Mouse (Mus musculus): ENCODE results near the gene Them7. TPM values are rescaled to one million over a fixed set of nuclear protein-coding genes. Genes with fewer than 3 reads are reported as not detected.

The Them7 gene
- total and polyA plus RNA-seq, 2 experiments from 2014 or later = 0.59 TPM; not detected in 1

DNA sequence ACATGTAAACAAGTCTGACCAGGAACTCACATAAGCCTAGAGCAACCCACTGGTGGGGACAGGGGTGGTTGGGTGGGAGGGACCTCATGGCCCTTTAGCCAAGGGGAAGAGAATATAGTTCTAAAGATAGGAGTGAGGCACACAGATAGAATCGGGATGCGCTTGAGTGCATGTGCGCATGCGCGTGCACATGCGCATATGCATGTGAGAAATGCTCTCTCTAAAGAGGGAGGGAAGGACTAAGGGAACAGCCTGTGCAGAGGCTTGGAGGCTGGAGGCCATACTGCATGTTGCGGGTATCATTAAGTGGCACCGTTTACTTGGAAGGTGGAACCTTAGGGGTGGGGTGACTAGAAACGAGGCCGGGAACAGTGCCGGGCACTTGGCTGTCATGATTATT, 37.2 kb downstream of the Them7 start:
- H3K9me3 ChIP-seq (replicated peaks; ENCODE audit: control insufficient read depth, low read length) = no peaks in the 10 kb centered on the region
- DNase-seq (ENCODE audit: low spot score) (no peak), ATAC-seq (ENCODE audit: insufficient read depth, low read depth) (no peak)
- no peak overlapping the region for H3K27ac ChIP-seq (ENCODE audit: low read depth)
- H3K4me3 ChIP-seq (ENCODE audit: low read depth, low read length) = no peak overlapping the region
- 0 out of 2 replicates have a peak, but pooled peaks cover 3% of the 10 kb centered on the region for H3K27me3 ChIP-seq (ENCODE audit: control insufficient read depth, insufficient read depth, low read length)
- no peak overlapping the region for H3K9ac ChIP-seq (replicated peaks; ENCODE audit: low read depth, low read length)
- H3K36me3 ChIP-seq (replicated peaks; ENCODE audit: control insufficient read depth, insufficient read depth, low read length) = no peaks in the 10 kb centered on the region
- TF ChIP-seq CTCF (IDR thresholded peaks at IDR 0.05; ENCODE audit: low read depth) (no peak), EP300 (IDR thresholded peaks at IDR 0.05; ENCODE audit: low read depth) (no peak)
- no peak overlapping the region for H3K4me2 ChIP-seq (ENCODE audit: low read depth, low read length)
- no peaks in the 10 kb centered on the region for H3K4me1 ChIP-seq (ENCODE audit: control insufficient read depth, insufficient read depth)
- 94% methylated on average over 11 of the region's 11 CpGs for WGBS

DNA sequence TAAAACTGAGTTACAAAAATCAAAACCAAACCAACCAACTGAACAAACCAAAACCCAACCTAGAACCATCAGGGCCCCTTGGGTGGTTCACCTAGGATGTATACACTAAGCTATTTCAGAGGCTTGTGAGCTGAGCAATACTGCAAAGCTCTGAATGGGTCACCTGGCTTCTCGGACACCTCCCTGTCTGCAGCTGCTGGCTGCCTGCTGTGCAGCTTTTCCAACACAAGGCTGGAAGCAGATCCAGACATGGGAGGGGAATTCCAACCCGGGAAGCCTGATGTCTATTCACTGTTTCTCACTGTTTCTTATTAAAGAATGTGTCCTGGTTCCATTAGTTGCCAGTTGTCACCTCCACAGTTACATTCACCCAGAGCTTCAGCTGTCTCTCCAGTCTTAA, 39.1 kb downstream of the Them7 start:
- Histone ChIP-seq H3K9ac (replicated peaks; ENCODE audit: low read depth, low read length) (no peak overlapping the region), H3K9me3 (replicated peaks; ENCODE audit: control insufficient read depth, low read length) (no peaks in the 10 kb centered on the region), H3K36me3 (replicated peaks; ENCODE audit: control insufficient read depth, insufficient read depth, low read length) (no peaks in the 10 kb centered on the region), H3K4me3 (ENCODE audit: low read depth, low read length) (no peak overlapping the region), H3K4me1 (ENCODE audit: control insufficient read depth, insufficient read depth) (no peaks in the 10 kb centered on the region), H3K4me2 (ENCODE audit: low read depth, low read length) (no peak overlapping the region), H3K27ac (ENCODE audit: low read depth) (no peak overlapping the region), H3K27me3 (ENCODE audit: control insufficient read depth, insufficient read depth, low read length) (0 out of 2 replicates have a peak, but pooled peaks cover 3% of the 10 kb centered on the region)
- WGBS = 35% methylated on average over 2 of the region's 2 CpGs
- DNase-seq (ENCODE audit: low spot score) (no peak), ATAC-seq (ENCODE audit: insufficient read depth, low read depth) (no peak)
- no peak for TF ChIP-seq EP300 (IDR thresholded peaks at IDR 0.05; ENCODE audit: low read depth)
- TF ChIP-seq CTCF (IDR thresholded peaks at IDR 0.05; ENCODE audit: low read depth) = no peak

DNA sequence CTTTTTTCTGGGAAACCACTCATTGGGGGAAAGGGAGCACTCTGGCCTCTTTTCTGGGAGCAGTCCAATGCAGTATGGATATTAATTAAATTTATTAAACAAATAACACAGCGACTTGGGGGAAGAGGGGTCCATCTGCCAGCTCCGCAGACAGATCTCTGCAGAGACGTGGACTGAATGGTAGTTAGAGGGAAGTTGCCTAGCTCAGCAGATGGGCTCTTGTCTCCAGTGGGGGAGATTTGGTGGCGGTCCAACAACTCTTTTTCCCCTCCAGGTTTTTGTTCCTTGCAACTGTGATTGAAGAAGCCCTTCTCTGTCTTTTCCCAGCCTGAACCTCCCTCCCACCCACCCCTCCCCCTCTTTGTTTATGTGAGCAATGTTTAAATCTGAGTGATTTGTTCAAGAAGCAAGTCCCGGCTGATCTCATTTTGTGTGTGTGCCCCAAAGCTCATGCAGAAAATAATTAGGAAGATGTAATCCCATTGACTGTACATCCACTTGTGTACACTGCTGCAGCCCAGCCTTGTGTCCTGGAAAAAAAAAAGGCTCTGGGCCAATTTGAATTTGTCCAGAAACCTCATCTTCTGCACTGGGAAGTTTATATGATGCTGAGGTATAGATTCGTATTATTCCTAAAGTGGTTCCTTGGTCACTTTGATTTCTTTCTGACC, 58.4 kb downstream of the Them7 start:
- H3K4me3 ChIP-seq (ENCODE audit: low read depth, low read length) = no peak overlapping the region
- DNase-seq (ENCODE audit: low spot score) = no peak
- H3K36me3 ChIP-seq (replicated peaks; ENCODE audit: control insufficient read depth, insufficient read depth, low read length) = no peaks in the 10 kb centered on the region
- no peaks in the 10 kb centered on the region for H3K27me3 ChIP-seq (ENCODE audit: control insufficient read depth, insufficient read depth, low read length)
- no peak for ATAC-seq (ENCODE audit: insufficient read depth, low read depth)
- no peak overlapping the region for H3K27ac ChIP-seq (ENCODE audit: low read depth)
- H3K4me2 ChIP-seq (ENCODE audit: low read depth, low read length) = no peak overlapping the region
- no peak overlapping the region for H3K9ac ChIP-seq (replicated peaks; ENCODE audit: low read depth, low read length)
- TF ChIP-seq EP300 (IDR thresholded peaks at IDR 0.05; ENCODE audit: low read depth) (no peak), CTCF (IDR thresholded peaks at IDR 0.05; ENCODE audit: low read depth) (no peak)
- H3K9me3 ChIP-seq (replicated peaks; ENCODE audit: control insufficient read depth, low read length) = no peaks in the 10 kb centered on the region
- WGBS = 65% methylated on average over 6 of the region's 6 CpGs
- no peaks in the 10 kb centered on the region for H3K4me1 ChIP-seq (ENCODE audit: control insufficient read depth, insufficient read depth)

DNA sequence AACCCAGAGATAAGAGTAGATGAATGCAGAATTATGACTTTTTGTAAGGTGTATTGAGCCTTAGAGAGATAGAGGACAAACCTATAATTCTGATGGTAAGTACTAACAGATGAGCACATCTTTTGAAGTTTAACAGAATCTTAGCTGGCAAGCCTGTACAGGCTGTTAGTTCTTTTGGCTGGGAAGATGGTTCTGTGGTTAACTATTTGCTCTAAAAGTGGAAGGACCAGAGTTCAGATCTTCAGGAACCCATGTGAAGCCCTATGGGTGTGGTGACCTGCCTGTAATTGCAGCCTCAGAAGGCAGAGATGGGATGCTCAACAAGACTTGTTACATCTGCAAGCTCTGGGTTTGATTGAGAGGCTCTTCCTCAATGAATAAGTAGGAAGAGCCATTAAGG, 59.7 kb downstream of the Them7 start:
- Histone ChIP-seq H3K9me3 (replicated peaks; ENCODE audit: control insufficient read depth, low read length) (no peaks in the 10 kb centered on the region), H3K9ac (replicated peaks; ENCODE audit: low read depth, low read length) (no peak overlapping the region), H3K36me3 (replicated peaks; ENCODE audit: control insufficient read depth, insufficient read depth, low read length) (no peaks in the 10 kb centered on the region), H3K4me2 (ENCODE audit: low read depth, low read length) (no peak overlapping the region), H3K27me3 (ENCODE audit: control insufficient read depth, insufficient read depth, low read length) (no peaks in the 10 kb centered on the region), H3K4me3 (ENCODE audit: low read depth, low read length) (no peak overlapping the region), H3K27ac (ENCODE audit: low read depth) (no peak overlapping the region), H3K4me1 (ENCODE audit: control insufficient read depth, insufficient read depth) (no peaks in the 10 kb centered on the region)
- TF ChIP-seq EP300 (IDR thresholded peaks at IDR 0.05; ENCODE audit: low read depth) (no peak), CTCF (IDR thresholded peaks at IDR 0.05; ENCODE audit: low read depth) (no peak)
- DNase-seq (ENCODE audit: low spot score) (no peak), ATAC-seq (ENCODE audit: insufficient read depth, low read depth) (no peak)

DNA sequence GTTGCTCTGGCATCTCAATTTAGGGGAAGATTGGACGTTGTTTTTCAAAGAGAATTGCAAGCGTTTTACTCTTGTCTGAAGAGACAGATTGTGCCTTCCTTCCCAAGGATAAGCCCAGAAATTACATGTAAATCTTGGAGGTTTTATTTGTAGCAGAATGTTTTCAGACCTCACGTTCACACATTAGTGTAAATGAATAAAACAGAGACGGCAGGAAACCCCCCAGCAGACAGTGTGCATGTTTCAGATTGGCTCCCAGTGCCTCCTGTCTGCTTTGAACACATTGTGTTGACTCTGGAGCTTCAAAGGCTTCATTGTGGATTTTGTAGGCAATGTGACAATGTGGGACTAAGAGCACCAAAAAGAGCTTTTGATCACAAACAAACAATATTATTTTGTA, 60.7 kb downstream of the Them7 start:
- WGBS = 65% methylated on average over 4 of the region's 4 CpGs
- Histone ChIP-seq H3K4me1 (ENCODE audit: control insufficient read depth, insufficient read depth) (no peaks in the 10 kb centered on the region), H3K4me2 (ENCODE audit: low read depth, low read length) (no peak overlapping the region), H3K9ac (replicated peaks; ENCODE audit: low read depth, low read length) (no peak overlapping the region), H3K27me3 (ENCODE audit: control insufficient read depth, insufficient read depth, low read length) (no peaks in the 10 kb centered on the region), H3K27ac (ENCODE audit: low read depth) (no peak overlapping the region), H3K4me3 (ENCODE audit: low read depth, low read length) (no peak overlapping the region), H3K9me3 (replicated peaks; ENCODE audit: control insufficient read depth, low read length) (no peaks in the 10 kb centered on the region), H3K36me3 (replicated peaks; ENCODE audit: control insufficient read depth, insufficient read depth, low read length) (no peaks in the 10 kb centered on the region)
- no peak for DNase-seq (ENCODE audit: low spot score)
- ATAC-seq (ENCODE audit: insufficient read depth, low read depth) = no peak
- TF ChIP-seq CTCF (IDR thresholded peaks at IDR 0.05; ENCODE audit: low read depth) (no peak), EP300 (IDR thresholded peaks at IDR 0.05; ENCODE audit: low read depth) (no peak)

DNA sequence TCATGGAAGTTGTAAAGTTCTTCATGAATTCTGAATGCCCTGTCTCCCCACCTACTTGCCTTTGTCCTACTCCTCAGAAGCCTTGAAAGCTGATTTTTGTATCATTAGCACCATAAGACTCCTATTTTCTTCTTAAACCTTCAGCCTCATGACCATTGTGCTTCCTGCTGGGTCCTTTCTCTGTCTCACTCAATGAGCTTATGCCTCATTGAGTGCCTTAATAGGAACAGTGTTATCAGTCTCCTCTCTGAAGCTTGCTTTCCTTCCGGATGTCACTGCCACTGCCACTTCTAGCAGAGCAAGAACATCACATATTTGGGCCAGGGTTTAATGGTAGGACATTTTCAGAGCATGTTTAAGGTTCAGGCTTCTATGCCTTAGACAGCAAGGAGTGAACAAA, 71.7 kb downstream of the Them7 start:
- Histone ChIP-seq H3K4me3 (ENCODE audit: low read depth, low read length) (no peak overlapping the region), H3K4me2 (ENCODE audit: low read depth, low read length) (no peak overlapping the region), H3K9ac (replicated peaks; ENCODE audit: low read depth, low read length) (no peak overlapping the region), H3K4me1 (ENCODE audit: control insufficient read depth, insufficient read depth) (0 out of 2 replicates have a peak, but pooled peaks cover 4% of the 10 kb centered on the region), H3K9me3 (replicated peaks; ENCODE audit: control insufficient read depth, low read length) (no peaks in the 10 kb centered on the region), H3K36me3 (replicated peaks; ENCODE audit: control insufficient read depth, insufficient read depth, low read length) (no peaks in the 10 kb centered on the region), H3K27ac (ENCODE audit: low read depth) (no peak overlapping the region), H3K27me3 (ENCODE audit: control insufficient read depth, insufficient read depth, low read length) (no peaks in the 10 kb centered on the region)
- 38% methylated on average over 1 of the region's 1 CpGs for WGBS
- ATAC-seq (ENCODE audit: insufficient read depth, low read depth) (no peak), DNase-seq (ENCODE audit: low spot score) (no peak)
- TF ChIP-seq EP300 (IDR thresholded peaks at IDR 0.05; ENCODE audit: low read depth) (no peak), CTCF (IDR thresholded peaks at IDR 0.05; ENCODE audit: low read depth) (no peak)

Data from heart, postnatal 0 days (tissue).